Mouse (Mus musculus): ENCODE data around the gene Rbm33. TPM values are rescaled to one million over a fixed set of nuclear protein-coding genes. Genes with fewer than 3 reads are reported as not detected.

Rbm33 gene
- polyA plus RNA-seq, 1 experiment from 2014 or later = 16.8 TPM

DNA sequence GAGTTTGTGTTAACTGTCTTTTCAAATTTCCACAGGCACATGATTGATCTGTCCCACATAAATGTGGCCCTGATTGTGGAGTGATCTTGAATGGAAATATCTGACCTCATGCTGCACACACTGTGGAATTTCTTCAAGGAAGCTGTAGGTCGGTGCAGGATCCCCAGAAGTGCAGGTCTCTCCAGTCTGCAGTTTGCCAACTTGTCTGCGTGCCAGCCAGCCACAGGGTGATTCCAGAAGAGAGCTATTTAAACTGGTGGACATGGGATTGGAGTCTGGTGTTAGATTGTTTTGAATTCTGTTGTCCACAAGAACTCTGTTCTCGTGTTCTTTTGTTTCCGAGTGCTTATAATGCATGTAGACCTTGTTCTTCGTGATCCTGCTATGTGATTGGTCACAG is 96.6 kb downstream of the Rbm33 start:
- Histone ChIP-seq H3K4me1 (replicated peaks) (no peaks in the 10 kb centered on the region), H3K4me3 (no peak overlapping the region), H3K27me3 (replicated peaks) (no peaks in the 10 kb centered on the region), H3K9me3 (replicated peaks) (no peaks in the 10 kb centered on the region), H3K4me2 (no peak overlapping the region), H3K36me3 (peaks cover 90% of the 10 kb centered on the region), H3K27ac (ENCODE audit: poor library complexity, severe bottlenecking) (no peak overlapping the region), H3K9ac (no peak overlapping the region)
- 90% methylated on average over 5 of the region's 5 CpGs for WGBS
- ATAC-seq (ENCODE audit: insufficient number of reproducible peaks, low FRiP score) = no peak

DNA sequence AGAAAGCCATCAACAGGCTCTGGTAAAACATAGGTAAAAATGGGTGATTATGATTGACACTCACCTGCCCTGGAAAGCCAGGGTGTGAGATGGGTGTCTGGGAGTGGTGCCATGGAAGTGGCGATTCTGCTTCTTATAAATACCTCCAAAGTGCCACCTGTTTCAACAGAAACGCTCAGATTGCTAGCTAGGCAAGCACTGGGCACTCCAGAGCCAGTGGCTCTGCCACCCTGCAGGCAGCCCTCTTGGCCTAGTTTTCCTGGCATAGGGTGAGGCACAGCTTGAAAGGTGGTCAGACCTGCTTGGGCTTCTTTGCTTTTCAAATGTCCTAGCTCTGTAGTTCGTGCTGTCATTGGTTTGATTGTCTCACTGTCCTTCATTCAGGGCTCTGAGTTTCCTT is 97.2 kb downstream of the Rbm33 start:
- Histone ChIP-seq H3K36me3 (peaks cover 89% of the 10 kb centered on the region), H3K4me2 (no peak overlapping the region), H3K4me3 (no peak overlapping the region), H3K4me1 (replicated peaks) (no peaks in the 10 kb centered on the region), H3K27me3 (replicated peaks) (no peaks in the 10 kb centered on the region), H3K27ac (ENCODE audit: poor library complexity, severe bottlenecking) (no peak overlapping the region), H3K9ac (no peak overlapping the region), H3K9me3 (replicated peaks) (no peaks in the 10 kb centered on the region)
- ATAC-seq (ENCODE audit: insufficient number of reproducible peaks, low FRiP score) = no peak
- WGBS = 93% methylated on average over 3 of the region's 3 CpGs

DNA sequence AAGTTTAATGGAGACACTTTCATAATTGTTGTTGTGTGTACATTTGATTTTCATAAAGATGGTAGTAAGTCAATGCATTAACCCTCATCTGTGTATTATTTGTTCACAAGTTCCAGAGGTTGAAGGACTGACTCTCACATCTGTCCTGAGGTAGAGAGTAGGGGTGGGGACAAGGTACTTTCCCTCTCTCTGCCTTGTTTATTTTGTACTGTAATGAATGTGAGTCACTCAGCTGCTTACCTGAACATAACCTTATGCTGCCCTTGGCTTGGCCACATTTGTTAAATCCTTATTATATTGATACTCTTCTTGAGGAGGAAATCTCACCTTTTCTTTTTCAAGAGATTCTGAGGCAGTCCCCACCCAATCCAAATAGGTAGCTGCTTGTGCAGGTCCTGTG is 99.1 kb downstream of the Rbm33 start:
- no peak overlapping the region for H3K27ac ChIP-seq (ENCODE audit: poor library complexity, severe bottlenecking)
- no peak overlapping the region for H3K4me3 ChIP-seq
- no peaks in the 10 kb centered on the region for H3K27me3 ChIP-seq (replicated peaks)
- peaks cover 85% of the 10 kb centered on the region for H3K36me3 ChIP-seq
- H3K4me2 ChIP-seq = no peak overlapping the region
- no peaks in the 10 kb centered on the region for H3K4me1 ChIP-seq (replicated peaks)
- ATAC-seq (ENCODE audit: insufficient number of reproducible peaks, low FRiP score) = no peak
- H3K9me3 ChIP-seq (replicated peaks) = no peaks in the 10 kb centered on the region
- H3K9ac ChIP-seq = no peak overlapping the region

DNA sequence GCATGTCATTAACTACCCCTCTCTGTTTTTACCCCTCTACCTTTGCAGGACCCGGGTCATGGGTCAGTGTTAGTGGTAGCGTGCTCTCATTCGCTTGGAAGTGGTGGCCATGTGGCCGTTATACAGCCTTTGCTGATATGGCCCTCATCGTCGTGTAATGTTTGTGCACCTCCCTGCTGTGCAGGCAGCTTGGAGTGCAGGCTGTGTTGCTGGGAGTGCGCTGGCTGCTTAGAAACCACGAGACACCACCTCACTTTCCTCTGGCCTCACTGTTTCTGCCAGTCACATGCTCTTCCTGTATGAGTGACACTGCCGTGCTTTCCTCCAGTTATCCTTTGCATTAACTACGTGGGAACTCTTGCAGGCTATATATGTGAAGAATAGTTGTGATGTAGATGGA is 101.8 kb downstream of the Rbm33 start:
- no peak overlapping the region for H3K9ac ChIP-seq
- peaks cover 60% of the 10 kb centered on the region for H3K36me3 ChIP-seq
- whole genome bisulfite sequencing = 87% methylated on average over 10 of the region's 10 CpGs

DNA sequence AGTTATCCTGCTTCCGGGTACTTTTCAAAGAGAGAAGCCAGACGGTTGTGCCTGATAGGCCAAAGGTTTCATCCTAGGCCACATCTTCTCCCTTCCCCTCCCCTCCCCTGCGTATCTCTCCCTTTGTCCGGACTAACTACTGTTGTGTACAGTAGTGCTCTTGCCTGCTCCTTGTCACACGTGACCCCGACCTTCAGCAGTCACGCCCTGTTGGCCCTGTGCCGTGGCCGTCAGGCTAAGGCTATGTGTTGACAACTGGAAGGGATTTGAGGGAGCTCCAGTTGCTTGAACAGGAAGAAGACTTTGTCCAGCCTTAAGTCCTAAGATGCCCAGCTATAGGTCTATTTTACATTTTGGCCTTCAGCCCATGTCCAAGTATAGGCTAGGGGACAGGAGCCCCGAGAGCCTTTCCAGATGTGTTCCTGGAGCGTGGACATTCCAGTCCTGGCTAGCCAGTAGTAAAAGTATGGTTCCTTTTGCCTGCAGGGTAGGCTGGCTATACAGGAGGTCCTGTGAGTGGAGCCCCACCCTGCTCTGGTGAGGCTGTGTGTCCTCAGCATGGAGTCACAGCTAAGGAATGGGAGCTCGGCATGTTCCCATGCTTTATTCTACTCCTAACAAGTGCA is 102.8 kb downstream of the Rbm33 start:
- Histone ChIP-seq H3K36me3 (peaks cover 50% of the 10 kb centered on the region), H3K4me1 (replicated peaks) (no peaks in the 10 kb centered on the region), H3K4me3 (no peak overlapping the region), H3K9ac (no peak overlapping the region), H3K9me3 (replicated peaks) (no peaks in the 10 kb centered on the region), H3K4me2 (no peak overlapping the region), H3K27me3 (replicated peaks) (no peaks in the 10 kb centered on the region), H3K27ac (ENCODE audit: poor library complexity, severe bottlenecking) (no peak overlapping the region)
- peak; percentile 56 for ATAC-seq (ENCODE audit: insufficient number of reproducible peaks, low FRiP score)
- WGBS = 78% methylated on average over 12 of the region's 12 CpGs

More for the DNA sequence above, 101.8 kb downstream of the Rbm33 start:
- H3K9me3 ChIP-seq (replicated peaks) = no peaks in the 10 kb centered on the region
- no peak for ATAC-seq (ENCODE audit: insufficient number of reproducible peaks, low FRiP score)
- no peak overlapping the region for H3K27ac ChIP-seq (ENCODE audit: poor library complexity, severe bottlenecking)
- no peak overlapping the region for H3K4me2 ChIP-seq
- H3K4me3 ChIP-seq = no peak overlapping the region
- H3K4me1 ChIP-seq (replicated peaks) = no peaks in the 10 kb centered on the region
- H3K27me3 ChIP-seq (replicated peaks) = no peaks in the 10 kb centered on the region

DNA sequence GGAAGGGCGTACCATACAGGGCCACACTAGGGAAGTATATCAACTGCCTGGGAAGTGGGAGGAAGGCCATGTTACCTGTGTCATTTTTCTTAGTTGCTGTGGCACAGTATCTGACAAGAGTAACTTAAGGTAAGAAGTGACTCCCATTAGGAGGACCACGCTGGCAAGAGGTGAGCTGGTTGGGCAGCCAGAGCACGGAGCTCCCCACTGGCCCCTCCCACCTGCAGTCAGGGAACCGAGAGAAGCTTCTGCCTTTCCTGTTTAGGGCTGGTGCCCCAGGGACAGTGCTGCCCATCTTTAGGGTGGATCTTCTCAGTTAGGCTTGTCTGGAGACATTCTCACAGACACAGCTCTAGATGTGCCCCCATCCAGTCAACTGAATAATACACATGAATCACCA is 106.9 kb downstream of the Rbm33 start:
- no peak for ATAC-seq (ENCODE audit: insufficient number of reproducible peaks, low FRiP score)
- Histone ChIP-seq H3K4me3 (no peak overlapping the region), H3K9me3 (replicated peaks) (0 out of 2 replicates have a peak, but pooled peaks cover 3% of the 10 kb centered on the region), H3K4me1 (replicated peaks) (no peaks in the 10 kb centered on the region), H3K9ac (no peak overlapping the region), H3K27me3 (replicated peaks) (no peaks in the 10 kb centered on the region), H3K36me3 (peaks cover 13% of the 10 kb centered on the region), H3K4me2 (no peak overlapping the region), H3K27ac (ENCODE audit: poor library complexity, severe bottlenecking) (no peak overlapping the region)
- 58% methylated on average over 4 of the region's 4 CpGs for WGBS

DNA sequence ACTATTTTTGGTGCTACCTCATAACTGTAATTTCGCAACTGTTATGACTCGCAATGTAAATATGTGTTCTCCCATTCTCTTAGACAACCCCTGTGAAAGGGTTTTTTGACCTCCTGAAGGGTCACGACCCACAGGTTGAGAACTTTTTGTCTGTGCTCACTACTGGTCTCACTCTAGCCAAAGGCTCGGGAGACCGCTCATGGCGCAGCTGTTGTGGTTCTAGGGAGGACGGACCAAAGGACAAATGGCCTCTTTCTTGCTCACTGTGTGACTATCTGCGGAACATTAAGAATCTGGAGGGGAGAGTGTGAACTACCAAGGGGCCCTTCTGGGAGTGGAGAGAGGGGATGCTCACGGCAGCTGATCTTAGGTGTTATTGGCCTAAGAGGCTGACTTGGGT is 109.0 kb downstream of the Rbm33 start:
- H3K27me3 ChIP-seq (replicated peaks) = no peaks in the 10 kb centered on the region
- WGBS = 88% methylated on average over 9 of the region's 9 CpGs

DNA sequence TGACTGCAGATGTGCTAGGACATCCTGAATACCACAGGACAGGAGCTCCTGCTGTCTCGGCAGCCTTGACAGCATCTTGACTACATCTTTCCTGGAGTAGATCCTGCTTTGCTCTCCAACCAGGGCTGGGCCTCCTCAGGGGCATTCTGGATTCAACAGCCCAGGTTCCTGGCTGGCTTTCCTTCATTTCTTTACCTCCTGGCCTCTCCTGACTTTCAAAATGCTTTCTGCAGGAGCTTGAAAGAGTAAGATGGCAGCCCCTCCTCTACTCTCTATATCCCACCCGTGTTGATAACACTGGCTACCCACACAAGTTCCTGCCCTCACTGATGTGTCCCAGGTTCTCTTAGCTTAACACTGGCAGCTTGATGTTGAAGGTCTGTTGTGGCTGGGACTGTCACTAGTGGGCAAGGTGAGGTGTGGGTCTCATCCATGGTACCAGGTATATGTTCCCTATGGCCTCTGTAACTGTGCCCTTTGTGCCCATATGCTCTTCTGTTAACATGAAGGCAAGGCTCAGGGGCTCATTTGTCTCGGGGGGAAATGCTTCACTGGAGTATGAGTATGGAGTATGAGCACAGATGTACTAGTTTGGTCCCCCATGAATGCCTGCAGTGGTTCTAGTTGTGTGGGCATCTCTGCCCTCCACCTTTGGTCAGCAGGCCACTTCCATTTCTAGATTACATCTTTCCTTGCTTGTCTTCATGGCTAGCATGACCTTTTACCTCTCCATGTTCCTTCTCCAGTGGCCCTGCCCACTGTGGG is 133.4 kb downstream of the Rbm33 start:
- H3K9me3 ChIP-seq (replicated peaks) = no peaks in the 10 kb centered on the region
- H3K27ac ChIP-seq (ENCODE audit: poor library complexity, severe bottlenecking) = no peak overlapping the region
- H3K27me3 ChIP-seq (replicated peaks) = peaks cover 31% of the 10 kb centered on the region
- H3K36me3 ChIP-seq = no peaks in the 10 kb centered on the region
- no peak overlapping the region for H3K9ac ChIP-seq
- ATAC-seq (ENCODE audit: insufficient number of reproducible peaks, low FRiP score) = no peak
- H3K4me1 ChIP-seq (replicated peaks) = no peaks in the 10 kb centered on the region
- whole genome bisulfite sequencing = 50% methylated on average over 3 of the region's 3 CpGs
- no peak overlapping the region for H3K4me2 ChIP-seq
- no peak overlapping the region for H3K4me3 ChIP-seq

More for the DNA sequence above, 109.0 kb downstream of the Rbm33 start:
- no peak for ATAC-seq (ENCODE audit: insufficient number of reproducible peaks, low FRiP score)
- H3K36me3 ChIP-seq = no peaks in the 10 kb centered on the region
- no peak overlapping the region for H3K4me2 ChIP-seq
- H3K27ac ChIP-seq (ENCODE audit: poor library complexity, severe bottlenecking) = no peak overlapping the region
- H3K4me3 ChIP-seq = no peak overlapping the region
- 0 out of 2 replicates have a peak, but pooled peaks cover 3% of the 10 kb centered on the region for H3K9me3 ChIP-seq (replicated peaks)
- H3K4me1 ChIP-seq (replicated peaks) = no peaks in the 10 kb centered on the region
- no peak overlapping the region for H3K9ac ChIP-seq

DNA sequence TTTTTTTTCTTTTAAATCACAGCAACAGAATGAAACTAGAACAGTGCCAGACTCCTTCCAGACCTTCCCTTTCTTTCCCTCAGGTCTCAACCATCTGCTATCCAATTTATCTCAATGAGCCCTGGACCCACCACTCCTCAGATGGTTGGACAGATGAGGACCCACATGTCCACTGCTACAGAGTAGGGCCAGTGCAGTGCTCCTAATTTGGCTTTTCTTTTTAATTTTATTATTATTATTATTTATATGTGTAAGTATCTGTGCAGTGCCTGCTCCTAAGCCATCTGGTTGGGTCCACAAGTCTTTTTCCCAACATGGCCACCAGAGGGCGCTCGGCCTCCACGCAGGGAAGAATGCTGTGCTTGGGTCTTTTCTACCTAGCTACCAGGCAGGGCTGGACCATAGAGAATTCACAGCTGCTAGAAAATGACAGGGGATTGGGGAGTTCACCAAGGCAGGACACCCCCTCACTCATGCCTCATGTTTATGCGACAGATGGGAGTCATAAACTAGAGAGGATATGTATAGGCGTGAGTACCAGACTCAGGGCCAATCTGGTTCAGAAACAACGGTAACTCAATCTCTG is 134.2 kb downstream of the Rbm33 start:
- Histone ChIP-seq H3K27me3 (replicated peaks) (peaks cover 40% of the 10 kb centered on the region), H3K36me3 (no peaks in the 10 kb centered on the region), H3K9ac (no peak overlapping the region), H3K27ac (ENCODE audit: poor library complexity, severe bottlenecking) (no peak overlapping the region), H3K4me1 (replicated peaks) (no peaks in the 10 kb centered on the region), H3K9me3 (replicated peaks) (no peaks in the 10 kb centered on the region), H3K4me2 (no peak overlapping the region), H3K4me3 (no peak overlapping the region)
- 29% methylated on average over 6 of the region's 6 CpGs for WGBS
- 0 out of 2 replicates have a peak, but pooled peaks have one; percentile 9 for ATAC-seq (ENCODE audit: insufficient number of reproducible peaks, low FRiP score)

DNA sequence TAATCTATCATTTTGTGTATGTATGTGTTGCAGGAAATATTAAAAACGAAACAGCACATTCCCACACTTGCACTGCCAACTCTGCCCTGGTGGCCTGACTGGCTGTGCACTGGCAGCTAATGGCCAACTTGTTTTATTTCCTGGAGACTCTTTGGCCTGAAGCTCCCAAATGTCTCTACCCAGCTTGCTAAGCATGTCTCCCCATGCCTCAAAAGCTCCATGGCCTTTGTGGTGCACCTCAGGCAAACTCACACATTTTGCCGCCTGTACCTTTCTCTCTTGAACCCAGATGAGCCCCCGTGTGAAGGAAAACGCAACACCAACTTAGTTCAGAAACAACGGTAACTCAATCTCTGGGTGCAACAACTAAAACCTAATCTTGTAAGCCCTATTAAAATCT is 136.2 kb downstream of the Rbm33 start:
- no peak overlapping the region for H3K4me2 ChIP-seq
- H3K27me3 ChIP-seq (replicated peaks) = peaks cover 55% of the 10 kb centered on the region
- no peaks in the 10 kb centered on the region for H3K9me3 ChIP-seq (replicated peaks)
- H3K9ac ChIP-seq = no peak overlapping the region
- no peak overlapping the region for H3K4me3 ChIP-seq
- ATAC-seq (ENCODE audit: insufficient number of reproducible peaks, low FRiP score) = no peak
- H3K4me1 ChIP-seq (replicated peaks) = peaks cover 5% of the 10 kb centered on the region
- H3K27ac ChIP-seq (ENCODE audit: poor library complexity, severe bottlenecking) = no peak overlapping the region
- 82% methylated on average over 5 of the region's 5 CpGs for WGBS
- no peaks in the 10 kb centered on the region for H3K36me3 ChIP-seq

DNA sequence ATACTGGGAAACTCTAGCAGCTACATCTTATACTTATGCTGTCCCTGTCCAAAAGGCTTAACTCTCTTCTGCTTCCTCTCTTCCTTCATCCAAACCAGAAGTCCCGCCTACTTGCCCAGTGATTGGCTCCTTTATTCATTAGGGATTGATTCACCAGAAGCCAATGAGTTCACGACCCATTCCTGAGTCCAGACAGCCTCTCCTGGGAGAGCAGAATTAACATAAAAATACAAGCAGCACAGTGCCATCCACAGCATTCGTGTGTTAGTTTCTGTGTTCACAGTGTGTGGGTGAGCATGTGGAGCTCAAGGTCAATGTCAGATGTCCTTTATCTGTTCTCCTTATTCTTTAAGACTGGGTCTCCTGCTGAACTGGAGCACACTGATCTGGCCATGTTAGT is 136.6 kb downstream of the Rbm33 start:
- Histone ChIP-seq H3K4me3 (no peak overlapping the region), H3K27ac (ENCODE audit: poor library complexity, severe bottlenecking) (no peak overlapping the region), H3K27me3 (replicated peaks) (peaks cover 59% of the 10 kb centered on the region), H3K9me3 (replicated peaks) (no peaks in the 10 kb centered on the region), H3K4me2 (no peak overlapping the region), H3K9ac (no peak overlapping the region), H3K4me1 (replicated peaks) (peaks cover 9% of the 10 kb centered on the region), H3K36me3 (no peaks in the 10 kb centered on the region)
- no peak for ATAC-seq (ENCODE audit: insufficient number of reproducible peaks, low FRiP score)
- 42% methylated on average over 3 of the region's 3 CpGs for WGBS
